Mouse (Mus musculus) megakaryocyte, embryonic 14.5 days (primary cell): ENCODE data around the gene Pyroxd2.

Experiments used
- FLI1 ChIP-seq: IDR thresholded peaks from 2 replicates; pipeline ENCODE4 v1.6.1; 2012; ENCODE audit warnings: low read length, inconsistent platforms, mixed read lengths
- GATA1 ChIP-seq: IDR thresholded peaks from 3 replicates; pipeline ENCODE4 v1.6.1; 2012; ENCODE audit warnings: mixed read lengths, low read length, inconsistent platforms, borderline replicate concordance

- TF ChIP-seq GATA1 (no peak), FLI1 (no peak)
These were observed 29.3 kb downstream of the Pyroxd2 start for GRCm38 (mm10) chr19:42723302-42723701.
